Mouse (Mus musculus): ENCODE results near the gene Ak2.

DNA sequence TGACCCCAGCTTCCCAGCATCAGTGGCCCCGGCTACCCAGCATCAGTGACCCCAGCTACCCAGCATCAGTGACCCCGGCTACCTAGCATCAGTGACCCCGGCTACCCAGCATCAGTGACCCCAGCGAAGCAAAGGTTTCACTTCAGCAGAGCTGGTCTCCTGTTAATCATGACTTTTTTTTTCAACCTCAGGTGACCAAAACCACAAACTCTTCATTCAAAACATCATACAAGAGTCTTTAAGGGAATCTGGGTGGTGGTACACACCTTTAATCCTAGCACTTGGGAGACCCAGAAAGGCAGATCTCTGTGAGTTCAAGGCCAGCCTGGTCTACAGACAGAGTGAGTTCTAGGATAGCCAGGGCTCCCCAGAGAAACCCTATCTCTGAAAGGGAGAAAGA, 39.0 kb downstream of the Ak2 start:
- TF ChIP-seq EP300 (IDR thresholded peaks at IDR 0.05; ENCODE audit: low read depth in 1 of 2, low read length in 2 of 2): no peak
- TF ChIP-seq CTCF (IDR thresholded peaks at IDR 0.05 in 2 of 3, conservative IDR thresholded peaks at IDR 0.05 in 1 of 3; ENCODE audit: control insufficient read depth in 1 of 3, insufficient read depth in 1 of 3, low read depth in 2 of 3, low read length in 3 of 3, poor library complexity in 1 of 3, severe bottlenecking in 1 of 3): no peak
- TF ChIP-seq TBP (IDR thresholded peaks at IDR 0.05; ENCODE audit: low read depth, low read length): no peak
- TF ChIP-seq MAZ (IDR thresholded peaks at IDR 0.05; ENCODE audit: low read depth, low read length): no peak
- no peak for TF ChIP-seq POLR2A (IDR thresholded peaks at IDR 0.05; ENCODE audit: control insufficient read depth in 1 of 2, insufficient read depth in 1 of 2, low read depth in 1 of 2, low read length in 2 of 2, poor library complexity in 1 of 2)
- TF ChIP-seq ETS1 (IDR thresholded peaks at IDR 0.05; ENCODE audit: low read depth, low read length): no peak
- TF ChIP-seq HCFC1 (IDR thresholded peaks at IDR 0.05; ENCODE audit: low read depth, low read length): no peak
- no peak for TF ChIP-seq USF2 (IDR thresholded peaks at IDR 0.05; ENCODE audit: borderline replicate concordance in 1 of 2, insufficient read depth in 1 of 2, low read depth in 1 of 2, low read length in 2 of 2)
- TF ChIP-seq ZNF384 (IDR thresholded peaks at IDR 0.05; ENCODE audit: low read depth, low read length): no peak
- TF ChIP-seq USF1 (IDR thresholded peaks at IDR 0.05; ENCODE audit: low read depth, low read length): no peak
- TF ChIP-seq NRF1 (IDR thresholded peaks at IDR 0.05; ENCODE audit: insufficient read depth, low read depth, low read length, poor library complexity, severe bottlenecking): no peak
- TF ChIP-seq CHD1 (IDR thresholded peaks at IDR 0.05; ENCODE audit: low read depth, low read length): no peak
- TF ChIP-seq SMC3 (IDR thresholded peaks at IDR 0.05; ENCODE audit: low read depth, low read length): no peak
- TF ChIP-seq ELF1 (IDR thresholded peaks at IDR 0.05; ENCODE audit: low read depth, low read length): no peak

All from MEL (cell line).